Comparison of ENCODE assay signal across 22 mouse cellular contexts in genomic region chr11:77975873-77976272, GRCm38 (mm10). TPM values are rescaled to one million over a fixed set of nuclear protein-coding genes. Genes with fewer than 3 reads are reported as not detected.
DNase-seq lines count a peak whose midpoint lies in the region; ATAC-seq and TF ChIP-seq lines count a peak whose summit lies in the region.
"Had no signal": no experiment of that assay in that cellular context is flagged by ENCODE, and none has a peak within 500 bp of the region (broad histone marks: within the 10 kb centered on the region; RNA-seq: fewer than 3 reads in every experiment).

No protein-coding gene starts in this region.

- no peak overlapping the region for H3K9ac ChIP-seq in forebrain, postnatal 0 days
- H3K9ac ChIP-seq: embryonic facial prominence, embryonic 15.5 days; forebrain, embryonic 13.5 days; hindbrain, embryonic 13.5 days had no signal

- WGBS in forebrain, postnatal 0 days = 36% methylated on average over 4 of the region's 4 CpGs
- WGBS in forebrain, embryonic 10.5 days = 33% methylated on average over 4 of the region's 4 CpGs

- H3K4me3 ChIP-seq in forebrain, postnatal 0 days (ENCODE audit: low read depth, low read length) = no peak overlapping the region
- no peak overlapping the region for H3K4me3 ChIP-seq in forebrain, embryonic 10.5 days
- no peak overlapping the region for H3K4me3 ChIP-seq in layer of hippocampus, adult 2 months
- H3K4me3 ChIP-seq: embryonic facial prominence, embryonic 15.5 days; erythroblast, embryonic 14.5 days; forebrain, embryonic 13.5 days; heart, embryonic 10.5 days; hindbrain, embryonic 13.5 days had no signal

- H3K4me1 ChIP-seq in forebrain, postnatal 0 days (ENCODE audit: insufficient read depth) = no peaks in the 10 kb centered on the region
- peaks cover 19% of the 10 kb centered on the region; the same call in 1 of the 2 replicates for H3K4me1 ChIP-seq in forebrain, embryonic 10.5 days
- H3K4me1 ChIP-seq: embryonic facial prominence, embryonic 15.5 days; hindbrain, embryonic 13.5 days had no signal

- no peaks in the 10 kb centered on the region for H3K27me3 ChIP-seq in forebrain, postnatal 0 days (ENCODE audit: insufficient read depth, low read length)
- H3K27me3 ChIP-seq in forebrain, embryonic 10.5 days (ENCODE audit: poor library complexity, severe bottlenecking) = peaks cover 62% of the 10 kb centered on the region

- DNase-seq in forebrain, postnatal 0 days = no peak
- no peak for DNase-seq in forebrain, embryonic 10.5 days (ENCODE audit: extremely low spot score, low spot score)
- DNase-seq in layer of hippocampus, adult 2 months (ENCODE audit: low spot score in 2 of 2) = no peak
- no peak for DNase-seq in layer of hippocampus, postnatal 36 days
- DNase-seq in testis, postnatal 10 days (ENCODE audit: low spot score) = peak; percentile 22
- no peak for DNase-seq in testis, postnatal 14 days (ENCODE audit: low spot score)
- no peak for DNase-seq in ovary, adult 18-20 months (ENCODE audit: low spot score)
- DNase-seq: adrenal gland, postnatal 10 days; cerebellum, adult 11 months; embryo, embryonic 11 days; gastrocnemius, postnatal 10 days; heart, adult 18-20 months; heart, postnatal 10 days; heart, postnatal 4 days had no signal

- H3K4me2 ChIP-seq in forebrain, postnatal 0 days (ENCODE audit: low read depth) = no peak overlapping the region
- H3K4me2 ChIP-seq: embryonic facial prominence, embryonic 15.5 days; forebrain, embryonic 13.5 days; hindbrain, embryonic 13.5 days had no signal

- peaks cover 60% of the 10 kb centered on the region for H3K36me3 ChIP-seq in forebrain, postnatal 0 days (ENCODE audit: insufficient read depth)
- no peaks in the 10 kb centered on the region for H3K36me3 ChIP-seq in forebrain, embryonic 10.5 days (replicated peaks)
- H3K36me3 ChIP-seq: embryonic facial prominence, embryonic 15.5 days; heart, embryonic 10.5 days had no signal

- peak; percentile 46 for TF ChIP-seq CTCF in forebrain, postnatal 0 days (IDR thresholded peaks at IDR 0.05; ENCODE audit: low read depth)
- peak; percentile 30; the same call in 1 of the 2 replicates for TF ChIP-seq CTCF in layer of hippocampus, adult 2 months (conservative IDR thresholded peaks at IDR 0.05)

- no peaks in the 10 kb centered on the region for H3K9me3 ChIP-seq in forebrain, postnatal 0 days (ENCODE audit: low read length)
- H3K9me3 ChIP-seq in forebrain, embryonic 10.5 days = no peaks in the 10 kb centered on the region
- H3K9me3 ChIP-seq: embryonic facial prominence, embryonic 15.5 days; forebrain, embryonic 13.5 days; heart, embryonic 10.5 days; hindbrain, embryonic 13.5 days had no signal

- ATAC-seq in forebrain, postnatal 0 days = no peak
- no peak for ATAC-seq in frontal cortex, adult (ENCODE audit: low TSS enrichment)
- ATAC-seq: forebrain, embryonic 13.5 days had no signal

- H3K27ac ChIP-seq in forebrain, postnatal 0 days (ENCODE audit: low read depth, low read length) = no peak overlapping the region
- no peak overlapping the region for H3K27ac ChIP-seq in forebrain, embryonic 10.5 days
- H3K27ac ChIP-seq in layer of hippocampus, adult 2 months = no peak overlapping the region
- H3K27ac ChIP-seq: embryonic facial prominence, embryonic 15.5 days; forebrain, embryonic 13.5 days; heart, embryonic 10.5 days; hindbrain, embryonic 13.5 days had no signal

RNA-seq across cellular contexts. Expression of gene Phf12, which starts 6.7 kb away (rescaled TPM):
- 35.9 and 49.3 TPM in 2 replicates for total RNA-seq in forebrain, postnatal 0 days (2014; rRNA removed)
- polyA plus RNA-seq in forebrain, postnatal 0 days (2015; fragmentation: Nextera tagmentation; extraction: Ambion mirVana) = 6.2 and 9.1 TPM in 2 replicates
- 17.0 and 20.7 TPM in 2 replicates for polyA plus RNA-seq in forebrain, embryonic 10.5 days (2016; fragmentation: Nextera tagmentation; extraction: Ambion mirVana)
- 10 to 100 TPM; 59.0 to 62.4 TPM for total RNA-seq in layer of hippocampus, adult 2 months (2021)
- total RNA-seq in layer of hippocampus, postnatal 36 days (2021) = 10 to 100 TPM; 48.3 to 51.2 TPM

RNA-seq across cellular contexts. Expression of gene Sez6, which starts 45.3 kb away (rescaled TPM):
- total RNA-seq in forebrain, postnatal 0 days (2014; rRNA removed) = 150 and 194 TPM in 2 replicates
- 183 and 214 TPM in 2 replicates for polyA plus RNA-seq in forebrain, postnatal 0 days (2015; fragmentation: Nextera tagmentation; extraction: Ambion mirVana)
- polyA plus RNA-seq in forebrain, embryonic 10.5 days (2016; fragmentation: Nextera tagmentation; extraction: Ambion mirVana) = 2.8 and 4.3 TPM in 2 replicates
- 100 to 1,000 TPM; 154 to 159 TPM for total RNA-seq in layer of hippocampus, adult 2 months (2021)
- total RNA-seq in layer of hippocampus, postnatal 36 days (2021) = 100 to 1,000 TPM; 148 to 153 TPM
- total RNA-seq: common myeloid progenitor, adult 5-6 weeks had no signal
- polyA plus RNA-seq: C2C12; erythroblast, embryonic 14.5 days had no signal

RNA-seq across cellular contexts. Expression of gene Dhrs13, which starts 56.2 kb away (rescaled TPM):
- total RNA-seq in forebrain, postnatal 0 days (2014; rRNA removed) = 48.4 and 59.2 TPM in 2 replicates
- 40.5 and 48.4 TPM in 2 replicates for polyA plus RNA-seq in forebrain, postnatal 0 days (2015; fragmentation: Nextera tagmentation; extraction: Ambion mirVana)
- 14.4 and 17.1 TPM in 2 replicates for polyA plus RNA-seq in forebrain, embryonic 10.5 days (2016; fragmentation: Nextera tagmentation; extraction: Ambion mirVana)
- 1 to 10 TPM; 4.6 to 5.7 TPM for total RNA-seq in layer of hippocampus, adult 2 months (2021)
- total RNA-seq in layer of hippocampus, postnatal 36 days (2021) = 1 to 10 TPM; 4.5 to 6.2 TPM
